Mouse (Mus musculus) right cerebral cortex, postnatal 10 days (tissue): ENCODE results near the gene Ttc5.
A peak's percentile ranks its signal among the peaks of the same experiment; 100 is the strongest.
"Not testable (repeated sequence)": the region's sequence is repeated elsewhere in the genome, so short reads cannot be mapped to it uniquely, and the experiment has no call there.

ENCODE experiments used
- DNase-seq, 2 experiments: peaks; one replicate each; pipeline ENCODE4 v3.0.0; 2021; ENCODE audit warnings: low spot score in 2 of 2

Gene Ttc5

DNA sequence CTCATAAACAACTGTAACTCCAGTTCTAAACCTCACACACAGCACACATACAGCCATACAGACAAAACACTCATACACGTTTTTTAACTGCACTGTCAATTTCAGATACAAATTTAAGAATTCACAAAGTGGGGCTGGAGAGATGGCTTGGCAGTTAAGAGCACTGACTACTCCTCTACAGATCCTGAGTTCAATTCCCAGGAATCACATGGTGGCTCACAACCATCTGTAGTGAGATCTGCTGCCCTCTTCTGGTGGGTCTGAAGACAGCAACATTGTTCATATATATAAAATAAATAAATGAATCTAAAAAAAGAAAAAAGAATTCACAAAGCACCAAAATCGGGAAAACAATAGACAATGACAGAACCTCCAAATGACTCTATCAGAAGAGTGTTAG, 14.0 kb downstream of the Ttc5 start:
- no peak for DNase-seq

DNA sequence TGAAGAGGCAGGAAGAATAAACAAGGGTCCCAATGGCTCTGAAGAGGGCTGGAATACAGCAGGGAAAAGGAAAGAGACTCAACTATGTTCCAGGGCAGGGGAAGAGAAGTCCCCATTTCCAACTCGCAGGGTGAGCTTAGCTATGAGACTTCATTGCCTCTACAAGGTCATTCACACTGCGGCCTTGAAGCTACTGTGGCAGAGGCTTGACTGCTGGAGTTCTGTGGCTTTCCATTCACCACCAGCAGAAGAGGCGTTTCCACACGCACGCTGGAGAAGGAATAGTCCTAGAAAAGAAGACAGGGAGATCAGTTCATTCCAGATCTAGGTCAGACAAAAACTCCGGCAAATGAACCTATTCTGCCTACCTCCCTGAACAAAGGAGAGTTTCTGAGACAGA, 19.6 kb downstream of the Ttc5 start:
- no peak for DNase-seq

DNA sequence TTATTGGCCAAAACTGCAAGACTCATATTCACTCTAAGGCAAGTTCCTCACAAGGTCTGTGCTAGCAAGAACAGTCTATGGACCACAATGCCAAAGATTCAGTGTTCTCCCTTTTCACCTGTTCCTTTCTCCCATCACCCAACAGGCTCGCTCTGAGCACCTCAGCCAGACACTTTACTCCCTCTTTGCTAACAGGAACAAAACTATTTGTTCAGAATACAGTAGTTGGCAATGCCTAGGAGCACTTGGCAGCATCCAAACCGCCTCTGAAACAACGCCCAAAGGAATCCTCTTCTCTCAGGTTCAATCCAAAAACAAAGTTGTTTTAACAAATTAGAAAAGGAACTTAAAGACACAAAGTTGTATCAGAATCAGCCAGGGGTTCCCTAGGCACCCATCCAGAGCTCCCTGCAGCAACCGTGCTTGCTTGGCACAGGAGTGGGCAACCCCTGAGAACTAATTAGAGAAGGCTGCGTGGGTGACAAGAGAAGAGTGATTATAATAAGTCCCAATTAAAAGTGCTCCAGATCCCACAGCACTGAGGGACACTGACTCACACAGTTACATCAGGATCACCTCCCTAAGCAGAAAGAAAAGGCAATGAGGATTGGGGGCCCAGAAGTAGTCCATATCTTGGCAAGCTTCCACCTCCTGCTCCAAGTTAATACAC, 26.8 kb downstream of the Ttc5 start:
- peak in 1 of 2 experiments; percentile 36 for DNase-seq

DNA sequence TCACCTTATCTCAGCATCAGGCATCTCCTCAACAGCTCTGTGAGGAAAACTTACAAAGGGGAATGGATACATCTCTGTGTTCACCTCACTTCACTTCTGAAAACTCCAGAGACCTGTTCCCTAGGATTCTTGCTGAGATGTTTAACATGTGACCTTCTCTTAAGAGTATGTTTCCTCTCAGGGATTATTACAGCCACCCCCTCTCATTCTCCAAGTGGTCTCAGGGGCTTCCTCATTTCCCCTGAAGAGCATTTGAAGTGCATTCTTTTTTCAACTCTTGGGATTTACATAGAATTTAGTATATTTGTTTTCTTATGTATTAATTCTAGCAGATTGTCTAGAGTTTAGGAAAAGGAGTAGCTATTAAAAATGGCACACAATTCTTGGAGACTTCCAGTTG, 40.3 kb downstream of the Ttc5 start, which contains the start of gene Olfr749:
TSS of gene Olfr749 (minus strand) at position 101 of the 400 bp plus-strand sequence.
- no peak for DNase-seq

DNA sequence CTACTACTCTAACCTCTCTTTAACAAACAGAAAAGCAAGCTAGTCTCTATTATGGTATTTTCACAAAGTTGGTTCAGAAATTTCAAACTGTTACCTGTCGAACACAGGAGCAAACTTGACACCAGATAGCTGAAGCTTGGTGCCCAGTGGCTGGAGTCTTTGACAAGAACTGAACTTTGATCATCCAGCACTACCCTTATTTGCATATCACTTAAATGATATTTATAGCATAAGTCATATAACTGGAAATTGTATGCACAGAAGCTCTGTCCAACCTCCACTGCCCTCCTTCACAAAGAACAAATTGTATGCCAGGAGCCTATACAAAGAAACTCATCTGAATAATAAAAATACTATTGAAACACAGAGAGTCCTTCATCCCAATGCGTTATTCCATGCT, 43.7 kb downstream of the Ttc5 start:
- no peak for DNase-seq

DNA sequence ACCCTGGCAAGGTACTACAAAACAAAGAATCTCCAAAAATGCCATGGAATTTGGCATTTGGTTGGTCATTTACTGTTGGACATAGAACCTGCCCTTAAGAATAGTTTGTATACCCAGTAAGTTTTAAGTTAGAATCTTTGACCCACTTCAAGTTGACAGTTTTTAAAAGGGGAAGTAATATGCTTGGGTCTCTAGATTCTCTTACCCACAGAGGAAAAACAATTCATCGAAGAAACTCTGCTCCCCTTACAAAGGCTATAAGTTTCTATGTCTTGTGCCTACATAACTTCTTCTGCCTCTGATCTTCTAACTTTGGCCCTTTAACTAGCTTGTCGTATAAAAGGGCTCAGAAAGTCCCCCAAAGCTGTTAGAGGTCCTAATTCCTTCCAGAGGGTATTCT, 45.0 kb downstream of the Ttc5 start:
- no peak for DNase-seq

DNA sequence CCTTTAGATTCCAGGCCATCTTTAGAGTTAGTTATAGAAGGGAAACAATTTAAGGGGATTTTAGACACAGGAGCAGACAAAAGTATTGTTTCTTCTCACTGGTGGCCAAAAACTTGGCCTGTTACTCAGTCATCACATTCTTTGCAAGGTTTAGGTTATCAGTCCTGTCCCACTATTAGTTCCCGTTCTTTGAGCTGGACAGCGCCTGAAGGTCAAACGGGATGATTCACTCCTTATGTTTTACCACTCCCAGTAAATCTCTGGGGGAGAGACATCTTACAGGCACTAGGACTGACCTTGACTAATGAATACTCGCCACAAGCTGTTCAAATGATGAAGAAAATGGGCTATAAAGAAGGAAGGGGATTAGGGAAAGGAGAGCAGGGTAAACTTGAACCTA, 62.9 kb downstream of the Ttc5 start:
- DNase-seq = not testable (repeated sequence)

DNA sequence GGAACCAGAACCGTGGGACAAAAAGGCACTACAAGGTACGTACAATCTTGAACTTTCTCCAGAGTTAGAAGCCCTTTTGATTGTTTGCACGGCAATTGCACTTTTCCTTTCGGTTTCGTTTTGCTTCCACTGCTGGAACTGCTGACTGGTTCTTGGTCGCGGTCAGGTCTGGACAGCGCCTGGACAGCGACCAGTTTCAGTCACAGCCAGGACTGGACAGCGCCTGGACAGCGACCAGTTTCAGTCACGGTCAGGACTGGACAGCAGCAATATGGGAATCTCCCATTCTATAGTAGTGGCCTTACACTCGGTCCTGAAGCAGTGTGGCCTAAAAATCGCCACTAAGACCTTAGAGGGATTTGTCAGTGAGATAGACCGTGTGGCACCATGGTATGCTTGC, 65.4 kb downstream of the Ttc5 start:
- DNase-seq = not testable (repeated sequence)
